Mouse (Mus musculus) kidney, adult 18-20 months (tissue): ENCODE measurements around the gene Pcp2.
"Not testable (repeated sequence)": the region's sequence is repeated elsewhere in the genome, so short reads cannot be mapped to it uniquely, and the experiment has no call there.

Source experiments
- DNase-seq: peaks from one replicate; pipeline ENCODE4 v3.0.0; 2021

Pcp2 gene

DNA sequence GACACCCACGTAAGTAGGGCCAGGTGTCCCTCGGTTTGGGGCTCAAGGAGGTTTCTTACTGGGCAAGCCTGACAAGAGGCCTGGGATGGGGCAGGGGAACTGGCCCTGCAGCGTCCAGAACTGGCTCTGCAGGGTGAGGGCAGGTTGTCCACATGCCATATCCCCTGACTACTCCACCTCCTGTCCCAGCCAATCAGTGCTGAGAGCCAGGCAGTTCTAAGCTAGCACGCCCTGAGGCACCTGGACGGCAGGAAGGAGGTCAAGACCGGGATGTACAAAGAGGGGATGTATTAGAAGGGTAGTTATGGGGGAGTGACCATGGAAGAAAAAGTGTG lies 15.6 kb downstream of the Pcp2 start:
- peak; percentile 78 for DNase-seq

DNA sequence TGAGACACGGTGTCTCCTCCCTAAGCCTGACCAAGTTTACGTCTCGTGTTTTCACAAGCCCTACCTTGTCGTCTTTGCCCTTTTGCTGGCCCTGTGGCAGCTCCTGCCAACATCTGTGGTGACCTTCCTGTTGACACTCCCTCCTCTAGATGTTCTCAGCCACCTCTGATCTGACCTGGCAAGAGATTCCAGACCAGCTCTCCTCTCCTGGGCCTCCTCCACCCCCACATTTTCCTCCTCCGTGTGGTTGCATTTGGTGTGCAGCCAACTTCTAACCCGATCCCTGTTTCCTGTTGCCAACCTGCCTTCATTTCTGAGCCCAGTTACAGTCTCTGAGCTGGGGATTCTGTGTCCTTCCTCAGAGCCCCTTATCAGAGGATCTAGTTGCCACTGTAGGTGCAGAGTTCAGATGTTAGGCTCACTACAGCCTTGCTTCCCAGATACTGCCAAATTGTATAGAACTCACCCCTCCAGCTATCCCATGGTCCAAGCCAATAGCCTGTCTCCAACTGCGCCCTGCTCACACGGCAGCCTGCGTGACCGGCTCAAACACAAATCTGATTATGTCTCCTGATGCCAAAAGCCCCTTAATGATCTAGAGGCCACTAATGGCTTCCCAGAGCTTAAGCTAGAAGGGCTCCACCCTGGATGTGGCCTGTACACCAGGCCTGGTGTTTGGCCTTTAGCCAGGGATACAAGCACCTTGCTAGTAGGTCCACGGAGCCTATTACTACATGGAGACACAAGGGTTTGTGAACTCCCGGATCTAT lies 16.1 kb downstream of the Pcp2 start:
- peak; percentile 62 for DNase-seq

DNA sequence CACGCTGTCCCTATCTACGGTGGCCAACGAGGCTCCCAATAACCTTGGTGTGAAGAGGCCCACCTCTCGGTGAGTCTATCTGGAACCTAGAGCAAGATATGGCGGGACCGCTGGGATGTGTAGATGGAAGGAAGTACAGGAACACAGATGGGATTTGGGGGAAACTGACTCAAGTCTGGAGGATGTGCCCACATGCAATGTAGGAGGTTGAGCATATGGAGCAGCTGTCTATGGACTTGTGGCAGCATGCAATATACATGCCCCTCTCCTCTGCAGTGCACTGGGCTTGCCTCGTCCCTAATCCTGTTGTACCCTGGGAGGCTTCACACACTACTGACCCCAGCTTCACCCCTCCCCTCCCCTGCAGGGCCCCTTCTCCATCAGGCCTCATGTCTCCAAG lies 17.5 kb downstream of the Pcp2 start:
- DNase-seq: no peak

DNA sequence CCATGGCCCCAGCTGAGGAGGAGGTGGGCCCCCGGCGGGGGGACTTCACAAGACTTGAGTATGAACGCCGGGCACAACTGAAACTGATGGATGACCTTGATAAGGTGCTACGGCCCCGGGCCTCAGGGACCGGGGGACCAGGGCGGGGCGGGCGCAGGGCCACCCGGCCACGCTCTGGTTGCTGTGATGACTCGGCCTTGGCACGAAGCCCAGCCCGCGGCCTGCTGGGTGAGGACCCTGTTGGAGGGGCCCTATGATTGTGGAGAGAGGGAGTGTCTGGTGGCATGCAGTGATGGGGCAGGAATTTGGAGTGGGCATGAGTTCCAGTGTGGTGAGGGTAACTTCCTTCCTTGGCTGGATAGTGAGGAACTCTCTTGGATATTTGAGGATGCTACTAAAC lies 18.8 kb downstream of the Pcp2 start:
- peak; percentile 36 for DNase-seq

DNA sequence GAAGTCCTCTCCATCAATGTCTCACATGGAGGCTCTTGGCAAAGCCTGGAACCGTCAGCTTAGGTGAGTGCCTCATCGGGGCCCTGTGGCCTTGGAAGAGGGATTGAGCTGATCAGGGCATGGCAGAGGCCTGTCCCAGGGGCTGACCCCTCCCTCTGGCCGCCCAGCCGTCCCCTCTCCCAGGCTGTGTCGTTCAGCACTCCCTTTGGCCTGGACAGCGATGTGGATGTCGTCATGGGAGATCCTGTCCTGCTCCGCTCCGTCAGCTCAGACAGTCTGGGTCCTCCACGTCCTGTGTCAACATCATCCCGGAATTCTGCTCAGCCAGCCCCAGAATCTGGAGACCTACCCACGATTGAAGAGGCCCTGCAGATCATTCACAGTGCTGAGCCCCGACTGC lies 21.9 kb downstream of the Pcp2 start:
- DNase-seq: no peak

DNA sequence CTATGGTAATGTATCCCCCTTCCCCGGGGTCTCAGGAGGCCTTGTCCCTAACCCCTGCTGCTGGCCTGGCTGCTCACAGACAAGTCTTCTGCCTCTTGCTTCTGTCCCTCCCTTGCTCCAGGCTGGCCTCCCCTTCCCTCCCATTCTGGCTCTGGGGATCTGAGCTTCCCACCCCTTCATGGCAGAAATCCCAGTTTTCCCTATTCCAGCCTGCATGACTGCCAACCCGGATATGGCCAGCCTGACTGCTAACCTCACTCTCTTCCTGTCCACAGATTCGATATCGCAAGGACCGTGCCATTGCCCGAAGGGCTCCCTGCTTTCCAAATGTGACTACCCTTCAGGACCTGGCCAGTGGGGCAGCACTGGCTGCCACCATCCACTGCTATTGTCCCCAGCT lies 24.9 kb downstream of the Pcp2 start:
- no peak for DNase-seq

DNA sequence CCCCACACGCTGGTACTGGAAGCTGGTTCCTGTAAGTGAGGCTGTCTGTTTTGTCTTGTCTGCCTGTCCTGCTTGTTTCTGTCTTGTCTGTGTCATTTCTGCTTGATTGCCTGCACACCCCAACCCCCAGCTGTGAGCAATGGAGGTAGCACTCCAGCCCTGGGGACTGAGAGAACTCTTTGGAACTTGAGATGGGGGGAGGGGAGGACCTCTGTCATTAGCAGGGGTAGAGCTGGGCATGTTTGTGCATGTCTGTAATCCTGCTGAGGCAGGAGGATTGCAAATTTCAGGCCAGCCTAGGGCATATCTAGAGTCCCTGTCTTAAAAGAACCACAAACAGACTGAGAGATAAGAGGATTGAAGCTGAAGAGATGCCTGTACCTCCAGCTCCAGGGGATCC lies 26.1 kb downstream of the Pcp2 start:
- DNase-seq: no peak

DNA sequence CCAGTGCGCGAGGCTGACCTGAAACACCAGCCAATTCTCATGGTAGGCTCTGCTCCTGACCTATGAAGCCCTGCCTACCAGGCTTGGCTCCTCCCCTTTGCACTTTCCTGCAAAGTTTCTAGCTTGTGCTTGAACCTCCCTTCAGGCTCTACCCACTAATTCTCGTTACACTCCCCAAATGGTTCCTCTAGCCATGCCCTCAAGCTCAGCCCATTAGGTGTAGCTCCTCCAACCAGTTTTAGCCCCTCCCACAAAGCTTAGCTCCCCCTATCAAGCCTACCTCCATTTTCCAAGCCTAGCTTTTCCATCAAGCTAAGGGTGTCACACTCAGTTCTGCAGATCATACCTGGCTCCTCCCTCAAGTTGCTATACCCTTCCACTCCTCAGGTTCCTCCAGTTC lies 27.3 kb downstream of the Pcp2 start:
- DNase-seq: no peak

DNA sequence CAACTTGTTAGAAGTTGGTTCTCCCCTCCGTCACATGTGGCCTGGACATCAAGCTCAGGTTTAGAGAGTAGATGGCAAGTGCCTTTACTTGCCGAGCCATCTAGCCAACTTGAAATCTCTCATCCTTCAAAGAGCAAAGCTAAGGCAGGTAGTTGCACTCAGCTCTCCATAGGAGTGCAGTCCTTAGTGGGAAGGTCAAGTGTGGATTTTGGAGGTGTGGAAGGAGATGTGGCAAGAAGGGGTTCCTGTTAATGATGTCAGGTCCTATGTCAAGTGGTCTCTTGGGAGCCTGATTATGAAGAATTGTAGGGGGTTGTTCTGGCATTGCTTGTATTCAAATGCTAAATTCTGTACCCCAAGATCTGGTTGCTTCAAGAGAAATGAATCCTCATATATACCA lies 30.9 kb downstream of the Pcp2 start:
- no peak for DNase-seq

DNA sequence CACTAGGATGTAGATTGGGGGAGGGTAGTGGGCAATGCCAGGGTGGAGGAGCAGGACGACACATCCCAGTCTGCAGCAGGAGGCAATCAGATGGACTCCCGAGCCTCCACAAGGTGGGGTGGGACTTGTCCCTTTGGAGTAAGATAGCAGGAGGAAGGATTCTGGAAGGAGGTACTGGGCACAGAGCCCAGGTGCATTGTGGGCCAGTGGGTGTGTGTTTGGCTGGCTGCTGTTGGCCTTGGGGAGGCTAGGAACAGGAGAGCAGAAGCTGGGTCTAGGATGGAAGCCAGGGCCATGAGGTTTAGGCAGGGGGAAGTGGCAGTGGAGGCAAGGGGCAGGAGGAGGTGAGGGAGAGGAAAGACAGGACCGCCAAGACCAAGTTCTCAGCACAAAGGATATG lies 31.9 kb downstream of the Pcp2 start:
- peak; percentile 42 for DNase-seq

DNA sequence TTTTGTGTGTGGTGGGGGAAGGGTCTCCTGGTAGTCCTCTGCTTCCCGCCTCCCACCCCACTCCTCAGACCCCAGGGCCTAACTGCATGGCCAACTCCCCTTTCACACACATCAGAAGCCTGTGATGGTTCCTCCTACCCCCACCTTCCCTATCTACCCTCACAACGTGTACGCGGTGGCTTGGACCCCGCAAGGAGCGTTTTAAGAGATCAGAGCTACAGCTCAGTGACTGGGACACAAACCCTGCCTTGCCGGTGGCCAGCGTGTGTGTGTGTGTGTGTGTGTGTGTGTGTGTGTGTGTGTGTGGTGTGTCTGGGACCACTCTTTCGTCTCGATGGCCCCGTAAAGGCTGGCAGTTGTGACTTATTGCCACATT lies 37.1 kb downstream of the Pcp2 start:
- no peak for DNase-seq

DNA sequence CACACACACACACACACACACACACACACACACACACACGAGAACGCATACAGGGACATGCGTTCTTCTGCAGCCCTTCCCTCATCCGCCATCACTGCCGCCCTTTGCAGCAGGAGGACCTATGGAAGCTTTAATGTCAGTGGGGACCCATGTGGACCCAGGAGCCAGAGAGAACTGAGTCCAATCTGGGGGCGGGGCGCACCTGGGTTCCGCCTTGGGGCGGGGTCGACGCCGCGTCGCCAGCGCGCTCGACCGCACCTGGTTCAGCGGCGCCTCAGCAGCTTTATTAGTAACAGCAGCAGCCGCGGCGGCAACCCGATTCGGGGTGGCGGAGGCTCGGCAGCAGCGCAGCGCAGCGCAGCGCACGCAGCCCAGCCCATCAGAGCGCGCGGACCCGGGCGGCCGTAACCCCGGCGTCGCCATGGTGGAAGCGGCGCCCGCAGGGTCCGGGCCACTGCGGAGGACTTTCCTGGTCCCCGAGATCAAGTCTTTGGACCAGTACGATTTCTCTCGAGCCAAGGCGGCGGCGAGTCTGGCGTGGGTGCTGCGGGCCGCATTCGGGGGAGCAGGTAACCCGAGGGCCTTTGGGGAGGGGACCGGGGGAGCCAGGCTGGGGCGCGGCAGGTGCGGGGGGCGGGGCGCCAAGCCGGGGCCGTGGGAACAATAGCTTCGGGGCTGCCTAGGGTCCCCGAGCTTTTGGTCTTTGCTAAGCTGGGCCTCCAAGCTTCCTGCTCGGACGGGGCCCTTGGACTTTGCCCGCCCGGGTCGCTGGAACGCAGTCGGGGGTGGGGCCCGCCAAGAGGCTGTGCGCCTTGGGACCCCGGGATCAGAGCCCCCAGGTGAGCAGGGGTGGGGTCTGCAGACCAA lies 37.7 kb downstream of the Pcp2 start:
- peak; percentile 86 for DNase-seq

DNA sequence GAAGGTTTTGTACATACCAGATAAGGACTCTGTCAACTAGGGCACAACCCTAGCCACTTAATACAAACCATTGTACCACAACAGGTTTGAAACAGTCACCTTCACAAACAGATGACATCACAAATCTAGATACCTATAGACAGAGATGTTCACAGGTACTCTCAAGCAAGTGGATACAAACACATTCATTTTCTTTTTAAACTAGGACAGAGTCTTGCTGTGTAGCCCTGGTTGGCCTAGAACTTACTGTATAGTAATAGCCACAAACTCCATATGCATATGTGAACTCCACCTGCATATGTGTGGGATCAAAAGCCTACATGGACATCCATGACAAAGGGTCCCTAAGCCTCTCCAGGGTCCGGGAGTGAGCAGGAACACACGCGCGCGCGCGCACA lies 38.4 kb downstream of the Pcp2 start, which contains the start of gene Camsap3:
Gene Camsap3 (plus strand): TSS at position 301 of the 398 bp plus-strand sequence.
- DNase-seq: no peak

DNA sequence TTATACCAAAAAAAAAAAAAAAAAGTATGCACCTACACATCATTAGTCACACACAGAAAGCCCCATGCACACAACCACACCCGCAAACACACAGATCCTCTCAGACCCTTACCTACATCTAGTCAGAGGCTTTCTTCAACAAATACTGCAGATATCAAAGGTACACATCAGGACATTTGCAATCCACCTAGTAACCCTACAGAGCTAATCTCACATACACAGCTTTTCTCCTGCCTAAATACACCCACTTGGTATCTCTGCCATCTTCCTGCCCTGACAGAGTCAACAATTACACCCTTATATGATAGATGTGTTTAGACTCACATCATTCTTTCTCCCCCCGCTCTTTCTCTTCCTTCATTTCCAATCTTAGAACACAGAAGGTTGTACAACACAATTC lies 38.9 kb downstream of the Pcp2 start:
- no peak for DNase-seq

DNA sequence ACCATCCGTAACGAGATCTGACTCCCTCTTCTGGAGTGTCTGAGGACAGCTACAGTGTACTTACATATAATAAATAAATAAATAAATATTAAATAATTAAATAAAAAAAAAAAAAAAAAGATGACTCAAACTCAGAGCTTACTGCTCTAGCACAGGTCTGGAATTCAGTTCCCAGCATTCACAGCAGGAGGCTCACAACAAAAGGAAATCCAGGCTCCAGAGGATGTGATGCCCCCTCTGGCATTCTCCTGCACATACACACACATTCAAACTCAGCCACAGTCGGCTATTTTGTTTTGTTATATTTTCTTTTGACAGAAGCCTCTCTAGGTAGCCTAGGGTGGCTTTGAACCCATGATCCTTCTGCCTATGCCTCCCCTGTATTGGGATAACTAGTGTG lies 43.4 kb downstream of the Pcp2 start:
- not testable (repeated sequence) for DNase-seq

DNA sequence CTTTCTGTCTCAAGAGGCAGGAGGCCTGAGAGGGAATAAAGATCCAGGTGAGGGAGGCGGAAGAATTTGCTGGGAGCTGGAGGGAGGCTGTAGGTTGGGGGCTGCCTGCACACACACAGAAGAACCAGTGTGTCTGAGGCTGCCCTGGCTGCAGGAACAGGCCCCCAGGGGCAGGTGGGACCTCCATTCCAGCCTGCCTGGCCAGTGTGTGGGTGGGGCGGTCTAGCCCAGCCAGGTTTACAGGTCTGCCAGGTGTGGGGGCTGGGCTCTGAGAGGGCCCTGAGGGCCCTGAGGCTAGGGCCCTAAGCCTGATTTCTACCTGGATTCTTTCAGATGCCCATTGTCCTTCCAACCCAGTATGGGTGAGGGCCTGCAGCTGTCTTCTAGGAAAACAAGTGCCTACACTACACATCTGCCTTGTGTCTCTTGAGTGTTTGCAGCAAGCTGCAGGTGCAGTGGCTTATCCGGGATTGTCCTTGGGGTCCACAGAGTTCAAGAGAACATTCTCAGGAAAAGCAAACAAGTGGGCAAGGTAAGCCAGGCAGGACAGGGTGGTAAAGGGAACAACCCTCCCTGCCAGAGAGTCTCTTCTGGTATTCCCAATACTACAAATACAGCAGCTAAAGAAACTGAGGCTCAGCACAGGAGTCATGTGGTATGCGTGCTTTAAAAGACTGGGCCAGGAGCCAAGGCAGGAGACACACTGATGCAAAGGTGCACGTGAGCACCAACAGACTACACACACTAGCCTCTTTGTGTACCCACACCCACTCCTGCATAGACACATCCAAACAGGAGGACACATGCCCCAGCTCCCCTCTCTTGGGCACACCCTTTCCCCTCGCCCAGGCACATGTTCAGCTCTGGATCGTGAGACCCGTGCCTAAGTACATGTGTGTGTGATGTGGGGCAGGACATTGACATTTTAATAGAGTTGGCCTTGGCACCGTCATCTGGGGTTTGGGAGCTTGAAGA lies 45.7 kb downstream of the Pcp2 start:
- DNase-seq: no peak

DNA sequence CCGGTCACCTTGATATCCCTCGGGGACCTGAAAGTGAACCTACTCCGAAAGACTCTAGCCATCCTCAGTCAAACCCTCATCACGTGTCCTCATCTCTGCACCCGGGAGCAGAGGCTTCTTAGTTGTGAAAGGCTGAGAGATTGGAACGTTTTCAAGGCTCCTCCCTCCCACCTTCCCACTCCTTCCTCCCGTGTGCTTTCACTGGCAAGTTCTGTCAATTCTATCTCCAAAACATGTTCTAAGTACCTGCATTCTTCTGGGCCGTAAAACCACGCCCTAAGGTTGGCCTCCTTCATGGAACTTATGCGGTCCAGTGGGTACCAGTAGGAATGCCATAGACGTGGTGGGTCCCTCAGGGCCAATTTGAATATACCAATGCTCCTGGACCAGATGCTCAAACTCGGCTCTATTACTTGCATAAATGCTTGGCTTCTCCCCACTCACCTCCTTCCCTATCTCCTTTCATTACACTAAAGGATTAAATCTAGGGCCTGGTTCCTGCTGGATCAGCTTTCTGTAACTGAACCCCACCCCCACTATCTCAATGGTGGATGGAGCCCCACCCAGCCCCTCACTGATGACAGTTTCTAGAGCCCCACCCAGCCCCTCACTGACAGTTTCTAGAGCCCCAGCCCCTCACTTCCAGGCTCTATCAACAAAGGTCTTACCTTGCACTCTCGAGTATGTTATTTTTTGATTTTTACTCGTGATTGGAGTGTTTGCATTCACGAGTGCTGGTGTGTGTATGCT lies 49.0 kb downstream of the Pcp2 start:
- DNase-seq: no peak

DNA sequence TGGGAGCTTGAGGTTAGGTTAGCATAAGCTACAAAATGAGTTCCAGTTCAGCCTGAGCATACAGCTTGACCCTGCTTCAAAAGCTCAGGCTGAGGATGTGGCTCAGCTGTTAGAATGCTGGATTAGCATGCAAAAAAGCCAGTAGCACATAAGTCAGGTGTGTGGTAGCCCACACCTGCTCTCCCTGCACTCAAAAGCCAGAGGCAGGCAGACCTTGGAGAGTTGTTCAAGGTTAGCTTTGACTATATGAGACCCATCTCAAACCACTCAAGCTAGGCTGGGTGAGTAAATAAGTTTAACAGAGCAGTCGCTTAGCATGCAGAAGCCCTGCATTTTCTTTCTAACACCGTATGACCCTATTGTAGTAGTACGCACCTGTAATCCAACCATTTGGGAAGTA lies 50.8 kb downstream of the Pcp2 start:
- no peak for DNase-seq
